Mouse (Mus musculus) monocyte, adult 2 months (primary cell): Measurements from ENCODE around the gene Naa11.

ENCODE experiments used
- DNase-seq, 2 experiments: peaks; one replicate each; pipeline ENCODE4 v3.0.0; 2022; ENCODE audit warnings: low spot score in 2 of 2, low read depth in 1 of 2

The Naa11 gene

GRCm38 (mm10) chr5:97392160-97392559 lies at the start of gene Naa11:
TSS of gene Naa11 (minus strand) at chr5:97392379.
- no peak for DNase-seq

GRCm38 (mm10) chr5:97432512-97432911 lies 40.3 kb upstream of the Naa11 start:
- no peak for DNase-seq

GRCm38 (mm10) chr5:97429976-97430375 lies 37.8 kb upstream of the Naa11 start:
- no peak for DNase-seq

- DNase-seq: no peak
These were observed 29.5 kb upstream of the Naa11 start for GRCm38 (mm10) chr5:97421669-97422068.

- no peak for DNase-seq
These were observed 25.0 kb upstream of the Naa11 start for GRCm38 (mm10) chr5:97417185-97417584.

- no peak for DNase-seq
These were observed 23.7 kb upstream of the Naa11 start for GRCm38 (mm10) chr5:97415837-97416236.

GRCm38 (mm10) chr5:97413716-97414115 lies 21.5 kb upstream of the Naa11 start:
- no peak for DNase-seq

GRCm38 (mm10) chr5:97410190-97410589 lies 18.0 kb upstream of the Naa11 start:
- no peak for DNase-seq

GRCm38 (mm10) chr5:97409234-97409704 lies 17.1 kb upstream of the Naa11 start:
- no peak for DNase-seq

GRCm38 (mm10) chr5:97401042-97401441 lies 8.9 kb upstream of the Naa11 start:
- DNase-seq: no peak

- DNase-seq: no peak
These were observed 5.4 kb upstream of the Naa11 start for GRCm38 (mm10) chr5:97397585-97397984.

GRCm38 (mm10) chr5:97387622-97388021 lies 4.6 kb downstream of the Naa11 start:
- no peak for DNase-seq

GRCm38 (mm10) chr5:97384399-97384798 lies 7.8 kb downstream of the Naa11 start:
- DNase-seq: no peak

GRCm38 (mm10) chr5:97382548-97383222 lies 9.5 kb downstream of the Naa11 start:
- no peak for DNase-seq

- DNase-seq: no peak
These were observed 12.2 kb downstream of the Naa11 start for GRCm38 (mm10) chr5:97379976-97380375.

GRCm38 (mm10) chr5:97364781-97365180 lies 27.4 kb downstream of the Naa11 start:
- no peak for DNase-seq

GRCm38 (mm10) chr5:97364252-97364651 lies 27.9 kb downstream of the Naa11 start:
- DNase-seq: no peak

GRCm38 (mm10) chr5:97362539-97362938 lies 29.6 kb downstream of the Naa11 start:
- no peak for DNase-seq

GRCm38 (mm10) chr5:97359104-97359503 lies 33.1 kb downstream of the Naa11 start:
- DNase-seq: no peak

- DNase-seq: no peak
These were observed 36.0 kb downstream of the Naa11 start for GRCm38 (mm10) chr5:97356135-97356534.

- peak in 1 of 2 experiments; percentile 3 for DNase-seq
These were observed 37.0 kb downstream of the Naa11 start for GRCm38 (mm10) chr5:97355152-97355551.

- DNase-seq: no peak
These were observed 43.4 kb downstream of the Naa11 start for GRCm38 (mm10) chr5:97348760-97349159.

- DNase-seq: no peak
These were observed 43.9 kb downstream of the Naa11 start for GRCm38 (mm10) chr5:97348310-97348709.
